In genomic region chr13:32957917-32958316, GRCm38 (mm10) we compare ENCODE assay signal across 24 mouse cellular contexts. TPM values are rescaled to one million over a fixed set of nuclear protein-coding genes. Genes with fewer than 3 reads are reported as not detected.
DNase-seq lines count a peak whose midpoint lies in the region; ATAC-seq and TF ChIP-seq lines count a peak whose summit lies in the region.
"Had no signal": no experiment of that assay in that cellular context is flagged by ENCODE, and none has a peak within 500 bp of the region (broad histone marks: within the 10 kb centered on the region; RNA-seq: fewer than 3 reads in every experiment).

No protein-coding gene starts in this region.

- no peak for TF ChIP-seq EP300 in heart, adult 2 months (IDR thresholded peaks at IDR 0.05; ENCODE audit: insufficient read depth, low read depth, low read length)
- TF ChIP-seq EP300 in stomach, postnatal 0 days (optimal IDR thresholded peaks at IDR 0.05): no peak

- no peak overlapping the region for H3K9ac ChIP-seq in heart, adult 2 months (ENCODE audit: low read depth, low read length)
- no peak overlapping the region for H3K9ac ChIP-seq in heart, embryonic 15.5 days
- no peak overlapping the region for H3K9ac ChIP-seq in stomach, postnatal 0 days (ENCODE audit: low read length)
- H3K9ac ChIP-seq: hindbrain, embryonic 15.5 days; limb, embryonic 13.5 days; liver, embryonic 14.5 days had no signal

- H3K4me2 ChIP-seq in heart, embryonic 15.5 days: no peak overlapping the region
- H3K4me2 ChIP-seq in stomach, postnatal 0 days (replicated peaks; ENCODE audit: low read depth): no peak overlapping the region
- H3K4me2 ChIP-seq: hindbrain, embryonic 15.5 days; limb, embryonic 13.5 days had no signal

- peak overlapping the region; percentile 73 for H3K27ac ChIP-seq in heart, adult 2 months
- peak overlapping the region; percentile 72 for H3K27ac ChIP-seq in heart, embryonic 15.5 days
- no peak overlapping the region for H3K27ac ChIP-seq in stomach, postnatal 0 days (replicated peaks)
- H3K27ac ChIP-seq: hindbrain, embryonic 15.5 days; limb, embryonic 13.5 days; liver, embryonic 14.5 days had no signal

- peaks cover 5% of the 10 kb centered on the region for H3K36me3 ChIP-seq in heart, adult 2 months (ENCODE audit: control insufficient read depth, insufficient read depth, low read length)
- H3K36me3 ChIP-seq in heart, embryonic 15.5 days: no peaks in the 10 kb centered on the region
- H3K36me3 ChIP-seq in stomach, postnatal 0 days (ENCODE audit: control insufficient read depth, insufficient read depth, low read length): no peaks in the 10 kb centered on the region
- H3K36me3 ChIP-seq: hindbrain, embryonic 15.5 days; limb, embryonic 13.5 days had no signal

- no peak for DNase-seq in heart, adult 2 months
- no peak for DNase-seq in heart, postnatal 25 days (ENCODE audit: low spot score)
- peak; percentile 34 to 51 for DNase-seq in lung, adult 18-20 months
- no peak for DNase-seq in lung, adult 2 months
- DNase-seq in stomach, postnatal 0 days (ENCODE audit: low spot score): no peak
- DNase-seq in right cerebral cortex, adult 18-20 months: no peak
- DNase-seq: cerebellum, adult 8-10 months; kidney, postnatal 36 days; layer of hippocampus, adult 9-11 months had no signal

- no peak; the same call in 1 of the 2 replicates for ATAC-seq in heart, embryonic 15.5 days (replicated peaks; ENCODE audit: insufficient number of reproducible peaks, insufficient read depth, low FRiP score, low read depth)
- peak; percentile 38; the same call in 1 of the 2 replicates for ATAC-seq in stomach, postnatal 0 days (ENCODE audit: low FRiP score, low TSS enrichment)
- ATAC-seq: forebrain, embryonic 16.5 days; intestine, embryonic 16.5 days; midbrain, embryonic 16.5 days had no signal

- no peaks in the 10 kb centered on the region for H3K9me3 ChIP-seq in heart, embryonic 15.5 days (replicated peaks)
- H3K9me3 ChIP-seq in stomach, postnatal 0 days (ENCODE audit: control insufficient read depth, low read length): no peaks in the 10 kb centered on the region
- H3K9me3 ChIP-seq: hindbrain, embryonic 15.5 days; limb, embryonic 13.5 days had no signal

- no peak overlapping the region for H3K4me3 ChIP-seq in heart, adult 2 months
- no peak overlapping the region for H3K4me3 ChIP-seq in lung, adult 2 months (replicated peaks; ENCODE audit: extremely low read depth, low read depth, low read length)
- H3K4me3 ChIP-seq in heart, embryonic 15.5 days: no peak overlapping the region
- no peak overlapping the region for H3K4me3 ChIP-seq in stomach, postnatal 0 days (ENCODE audit: low read depth, low read length)
- H3K4me3 ChIP-seq: erythroblast, embryonic 14.5 days; hindbrain, embryonic 15.5 days; limb, embryonic 13.5 days; megakaryocyte, embryonic 14.5 days had no signal

- intact Hi-C loops in heart, adult 2 months (cut with DNase I): loop anchor here (5.0 kb wide), 1 partner anchor 36 kb away; no protein-coding TSS in a partner anchor
- intact Hi-C loops in heart, postnatal 25 days (cut with DNase I): no loop called here

- no peaks in the 10 kb centered on the region; the same call in 1 of the 2 replicates for H3K79me2 ChIP-seq in heart, adult 2 months (replicated peaks; ENCODE audit: control insufficient read depth, insufficient read depth, low read length)

- no peak for TF ChIP-seq CTCF in heart, adult 2 months (IDR thresholded peaks at IDR 0.05)
- TF ChIP-seq CTCF in lung, adult 2 months (IDR thresholded peaks at IDR 0.05; ENCODE audit: insufficient read depth, low read length): no peak
- no peak for TF ChIP-seq CTCF in stomach, postnatal 0 days (IDR thresholded peaks at IDR 0.05; ENCODE audit: low read depth)

- WGBS in heart, adult 2 months: 34% methylated on average over 4 of the region's 4 CpGs
- WGBS in lung, adult 2 months: 34% methylated on average over 4 of the region's 4 CpGs
- 34% methylated on average over 4 of the region's 4 CpGs for WGBS in heart, embryonic 15.5 days
- 25% methylated on average over 4 of the region's 4 CpGs for WGBS in stomach, postnatal 0 days

- H3K4me1 ChIP-seq in heart, adult 2 months (ENCODE audit: control insufficient read depth, insufficient read depth, low read length): peaks cover under 1% of the 10 kb centered on the region
- H3K4me1 ChIP-seq in lung, adult 2 months (ENCODE audit: control insufficient read depth, insufficient read depth, low read length): peaks cover 2% of the 10 kb centered on the region; the same call in 1 of the 2 replicates
- H3K4me1 ChIP-seq in heart, embryonic 15.5 days (replicated peaks): peaks cover 18% of the 10 kb centered on the region
- no peaks in the 10 kb centered on the region for H3K4me1 ChIP-seq in stomach, postnatal 0 days (replicated peaks; ENCODE audit: control insufficient read depth, insufficient read depth)
- H3K4me1 ChIP-seq: hindbrain, embryonic 15.5 days; limb, embryonic 13.5 days had no signal

- no peaks in the 10 kb centered on the region for H3K27me3 ChIP-seq in heart, adult 2 months (ENCODE audit: control insufficient read depth, insufficient read depth, low read length)
- H3K27me3 ChIP-seq in heart, embryonic 15.5 days: no peaks in the 10 kb centered on the region
- no peaks in the 10 kb centered on the region for H3K27me3 ChIP-seq in stomach, postnatal 0 days (ENCODE audit: control insufficient read depth, insufficient read depth, low read length)
- H3K27me3 ChIP-seq: hindbrain, embryonic 15.5 days; limb, embryonic 13.5 days; megakaryocyte, embryonic 14.5 days had no signal

- no peak for TF ChIP-seq POLR2A in heart, adult 2 months (IDR thresholded peaks at IDR 0.05; ENCODE audit: insufficient read depth, low read depth, low read length)
- no peak for TF ChIP-seq POLR2A in lung, adult 2 months (IDR thresholded peaks at IDR 0.05; ENCODE audit: borderline replicate concordance, extremely low read depth, low read depth, low read length)

RNA-seq across cellular contexts. Expression of gene Serpinb6b, which starts 7.1 kb away (rescaled TPM):
- 10 to 100 TPM; 26.3 to 33.1 TPM for total RNA-seq in heart, adult 2 months (2021)
- 21.6 and 30.3 TPM in 2 replicates for polyA plus RNA-seq in heart, adult 2 months (2012; rRNA removed)
- 10 to 100 TPM; 32.7 to 37.4 TPM for total RNA-seq in heart, postnatal 25 days (2021)
- polyA plus RNA-seq in lung, adult 2 months (2012; rRNA removed): 28.5 and 32.4 TPM in 2 replicates
- 20.0 and 20.6 TPM in 2 replicates for polyA plus RNA-seq in heart, embryonic 15.5 days (2015; fragmentation: Nextera tagmentation; extraction: Ambion mirVana)
- 7.7 and 9.5 TPM in 2 replicates for polyA plus RNA-seq in stomach, postnatal 0 days (2015; fragmentation: Nextera tagmentation; extraction: Ambion mirVana)

RNA-seq across cellular contexts. Expression of gene Serpinb9, which starts 45.1 kb away (rescaled TPM):
- total RNA-seq in heart, adult 2 months (2021): 1 to 10 TPM; 8.6 to 9.3 TPM
- polyA plus RNA-seq in heart, adult 2 months (2012; rRNA removed): 6.0 and 11.9 TPM in 2 replicates
- total RNA-seq in heart, postnatal 25 days (2021): 1 to 10 TPM; 9.0 to 9.8 TPM
- polyA plus RNA-seq in lung, adult 2 months (2012; rRNA removed): 17.4 and 29.1 TPM in 2 replicates
- 8.3 and 9.1 TPM in 2 replicates for polyA plus RNA-seq in heart, embryonic 15.5 days (2015; fragmentation: Nextera tagmentation; extraction: Ambion mirVana)
- polyA plus RNA-seq in stomach, postnatal 0 days (2015; fragmentation: Nextera tagmentation; extraction: Ambion mirVana): 5.5 and 6.3 TPM in 2 replicates

RNA-seq across cellular contexts. Expression of gene Serpinb1c, which starts 59.9 kb away (rescaled TPM):
- 1 to 10 TPM; 2.0 to 3.5 TPM for total RNA-seq in heart, adult 2 months (2021)
- 0.18 TPM in 1 of 2 replicates, not detected in the other for polyA plus RNA-seq in heart, adult 2 months (2012; rRNA removed)
- total RNA-seq in heart, postnatal 25 days (2021): 1 to 10 TPM in 1 of 2 experiments, under 1 TPM in 1; 0.84 to 2.3 TPM
- not detected in 2 replicates for polyA plus RNA-seq in lung, adult 2 months (2012; rRNA removed)
- polyA plus RNA-seq in heart, embryonic 15.5 days (2015; fragmentation: Nextera tagmentation; extraction: Ambion mirVana): 0.14 and 0.15 TPM in 2 replicates
- polyA plus RNA-seq in stomach, postnatal 0 days (2015; fragmentation: Nextera tagmentation; extraction: Ambion mirVana): 0.07 and 0.10 TPM in 2 replicates
- total RNA-seq: common myeloid progenitor, adult 5-6 weeks; left cerebral cortex, postnatal 10 days had no signal
- polyA plus RNA-seq: embryonic facial prominence, embryonic 11.5 days; erythroblast, embryonic 14.5 days; forebrain, embryonic 16.5 days; gonadal fat pad, adult 2 months; hindbrain, embryonic 15.5 days; intestine, embryonic 16.5 days; limb, embryonic 13.5 days; midbrain, embryonic 16.5 days; stomach, embryonic 14.5 days; thymus, postnatal 0 days had no signal

Comparison
In these comparisons a context has a peak if more than half of its experiments do, and no peak if none do; other contexts are left out.
1. DNase-seq: peak in lung, adult 18-20 months (2 of 2); none in heart, adult 2 months (0 of 2), heart, postnatal 25 days (single experiment), lung, adult 2 months (single experiment), stomach, postnatal 0 days (single experiment) and right cerebral cortex, adult 18-20 months (single experiment).